ENCODE assay signal across 10 mouse cellular contexts in the genomic region with DNA sequence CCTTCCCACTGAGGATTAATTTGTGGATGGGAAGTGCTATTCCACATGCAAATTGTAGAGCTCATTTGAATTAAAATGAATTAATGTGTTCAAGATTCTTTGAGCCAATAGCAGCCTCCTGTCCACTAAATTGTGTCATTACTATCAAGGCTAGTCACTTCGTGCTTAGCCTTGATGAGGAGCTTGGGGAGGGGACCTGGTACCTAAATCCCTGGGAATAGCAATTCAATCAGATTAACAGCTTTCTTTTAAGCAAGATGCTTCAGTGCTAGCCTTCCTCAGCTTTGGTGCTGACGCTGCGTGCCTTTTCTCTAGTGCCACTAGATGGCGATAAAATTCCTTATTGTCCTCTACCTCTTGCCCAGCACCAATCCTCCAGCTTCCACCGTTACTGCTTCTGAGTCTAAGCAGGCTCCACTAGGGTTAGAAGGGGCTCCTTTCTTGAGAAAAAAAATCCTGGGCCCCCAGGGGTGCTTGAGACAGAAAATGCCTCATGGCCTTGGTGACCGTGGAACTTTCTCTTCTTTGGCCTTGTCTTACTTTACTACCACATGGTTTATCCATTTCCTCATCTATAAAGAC.
DNase-seq lines count a peak whose midpoint lies in the region; ATAC-seq and TF ChIP-seq lines count a peak whose summit lies in the region.
"Had no signal": no experiment of that assay in that cellular context is flagged by ENCODE, and none has a peak within 500 bp of the region (broad histone marks: within the 10 kb centered on the region; RNA-seq: fewer than 3 reads in every experiment).

No protein-coding gene starts in this region.

- no peak overlapping the region for H3K4me2 ChIP-seq in hindbrain, embryonic 11.5 days (replicated peaks; ENCODE audit: low read depth, low read length)
- no peak overlapping the region for H3K4me2 ChIP-seq in midbrain, embryonic 14.5 days (ENCODE audit: low read length)

- no peak overlapping the region for H3K27ac ChIP-seq in cortical plate, adult 2 months (ENCODE audit: insufficient read depth, low read length)
- H3K27ac ChIP-seq in hindbrain, embryonic 11.5 days (ENCODE audit: low read depth, low read length) = no peak overlapping the region
- H3K27ac ChIP-seq in midbrain, embryonic 14.5 days (replicated peaks; ENCODE audit: low read depth, low read length) = no peak overlapping the region

- DNase-seq in A20 (ENCODE audit: low read depth, low spot score) (peak; percentile 48), Patski (ENCODE audit: low read depth, low spot score) (no peak)
- DNase-seq in hindbrain, embryonic 11.5 days (ENCODE audit: low spot score) = peak; percentile 77
- DNase-seq in left cerebral cortex, adult 18-20 months (ENCODE audit: low spot score in 2 of 2) = peak; percentile 16 to 36
- peak; percentile 91 for DNase-seq in midbrain, embryonic 14.5 days
- DNase-seq in spleen, postnatal 14 days (ENCODE audit: low spot score in 2 of 2) = no peak
- DNase-seq in spleen, postnatal 36 days (ENCODE audit: low spot score in 2 of 2) = no peak

- H3K27me3 ChIP-seq in Patski = peaks cover 3% of the 10 kb centered on the region
- no peaks in the 10 kb centered on the region for H3K27me3 ChIP-seq in hindbrain, embryonic 11.5 days (ENCODE audit: control insufficient read depth, insufficient read depth, low read length)
- no peaks in the 10 kb centered on the region for H3K27me3 ChIP-seq in midbrain, embryonic 14.5 days (ENCODE audit: control insufficient read depth, insufficient read depth, low read length)

- ATAC-seq in Patski = peak; percentile 79
- ATAC-seq in hindbrain, embryonic 11.5 days (ENCODE audit: low FRiP score) = peak; percentile 93
- peak; percentile 90 for ATAC-seq in midbrain, embryonic 14.5 days (ENCODE audit: low FRiP score, low TSS enrichment)

- no peak overlapping the region for H3K9ac ChIP-seq in hindbrain, embryonic 11.5 days (ENCODE audit: low read depth, low read length)
- H3K9ac ChIP-seq in midbrain, embryonic 14.5 days (replicated peaks; ENCODE audit: low read length) = no peak overlapping the region

- 11% methylated on average over 6 of the region's 6 CpGs for WGBS in hindbrain, embryonic 11.5 days
- WGBS in midbrain, embryonic 14.5 days = 8% methylated on average over 6 of the region's 6 CpGs

- in situ Hi-C loops in Patski (cut with MboI; ENCODE audit: low pct_unique_long_range_greater_than_20kb) = loop anchor here (10.0 kb wide), 1 partner anchor 553 kb away; no protein-coding TSS in a partner anchor

- peak; percentile 66 for TF ChIP-seq CTCF in Patski (IDR thresholded peaks at IDR 0.05)
- peak; percentile 85 for TF ChIP-seq CTCF in cortical plate, adult 2 months (IDR thresholded peaks at IDR 0.05; ENCODE audit: extremely low read depth, insufficient read depth, low read length)

- H3K4me3 ChIP-seq in cortical plate, adult 2 months (ENCODE audit: insufficient read depth, low read length) = no peak overlapping the region
- no peak overlapping the region for H3K4me3 ChIP-seq in hindbrain, embryonic 11.5 days (ENCODE audit: low read depth, low read length)
- H3K4me3 ChIP-seq in midbrain, embryonic 14.5 days (replicated peaks; ENCODE audit: low read depth, low read length) = no peak overlapping the region
- H3K4me3 ChIP-seq: erythroblast, embryonic 14.5 days; myocyte had no signal

- H3K4me1 ChIP-seq in cortical plate, adult 2 months (ENCODE audit: control insufficient read depth, insufficient read depth, low read length) = no peaks in the 10 kb centered on the region
- H3K4me1 ChIP-seq in hindbrain, embryonic 11.5 days (replicated peaks; ENCODE audit: control insufficient read depth, insufficient read depth, low read length) = no peaks in the 10 kb centered on the region
- H3K4me1 ChIP-seq in midbrain, embryonic 14.5 days (ENCODE audit: control insufficient read depth, insufficient read depth, low read length) = no peaks in the 10 kb centered on the region

- H3K36me3 ChIP-seq in hindbrain, embryonic 11.5 days (ENCODE audit: control insufficient read depth, insufficient read depth, low read length) = no peaks in the 10 kb centered on the region
- H3K36me3 ChIP-seq in midbrain, embryonic 14.5 days (ENCODE audit: control insufficient read depth, insufficient read depth, low read length) = no peaks in the 10 kb centered on the region

- CTCF ChIA-PET in Patski (lab: Charles Lee) = interaction anchor here (0.6 to 1.6 kb wide), 4 partner anchors 13 to 1369 kb away, joined by 3 to 4 read pairs (median 4); no protein-coding TSS in a partner anchor

- no peaks in the 10 kb centered on the region for H3K9me3 ChIP-seq in hindbrain, embryonic 11.5 days (ENCODE audit: control insufficient read depth, low read length)
- no peaks in the 10 kb centered on the region for H3K9me3 ChIP-seq in midbrain, embryonic 14.5 days (ENCODE audit: control insufficient read depth, low read length)

- TF ChIP-seq POLR2A in cortical plate, adult 2 months (IDR thresholded peaks at IDR 0.05; ENCODE audit: extremely low read depth, insufficient read depth, low read length) = no peak

- POLR2A ChIA-PET in Patski (lab: Charles Lee) = no interaction called here

Comparison
In these comparisons a context has a peak if more than half of its experiments do, and no peak if none do; other contexts are left out.
1. DNase-seq: peak in A20 (single experiment), hindbrain, embryonic 11.5 days (single experiment), left cerebral cortex, adult 18-20 months (2 of 2) and midbrain, embryonic 14.5 days (single experiment); none in Patski (single experiment), spleen, postnatal 14 days (0 of 2) and spleen, postnatal 36 days (0 of 2).
2. Peak in every context shown above with its lines, with median percentiles within 50 percentile points of each other: ATAC-seq.